Mouse (Mus musculus): Measurements from ENCODE around the gene Hap1.

GRCm38 (mm10) chr11:100325062-100325629, 30.8 kb downstream of the Hap1 start:
- TF ChIP-seq CTCF (IDR thresholded peaks at IDR 0.05; ENCODE audit: control insufficient read depth, insufficient read depth, low read length) (no peak), POLR2A (IDR thresholded peaks at IDR 0.05; ENCODE audit: borderline replicate concordance, control insufficient read depth, low read depth, low read length) (no peak)

Data from bone marrow, adult 2 months (tissue).